ENCODE assay signal across 9 mouse cellular contexts in the genomic region with DNA sequence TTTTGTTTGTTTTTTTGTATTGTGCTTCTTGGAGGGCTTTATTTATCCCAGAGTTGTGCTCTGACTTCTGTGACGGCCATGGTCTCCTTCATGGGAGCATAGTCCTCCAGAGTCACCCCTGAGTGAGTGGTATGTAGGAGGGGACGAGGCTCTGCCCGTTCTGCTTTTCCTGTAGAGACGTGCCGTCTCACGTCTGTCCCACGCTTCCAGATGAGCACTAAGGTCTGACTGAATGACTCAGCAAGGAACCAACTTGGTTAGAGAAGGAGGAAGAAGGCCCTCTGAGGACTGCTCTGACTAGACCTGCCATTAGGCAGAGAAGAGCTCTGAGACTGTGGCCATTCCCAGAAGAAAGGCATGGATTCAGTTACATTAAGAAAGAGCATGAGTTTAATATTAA.
DNase-seq lines count a peak whose midpoint lies in the region; ATAC-seq and TF ChIP-seq lines count a peak whose summit lies in the region.
"Had no signal": no experiment of that assay in that cellular context is flagged by ENCODE, and none has a peak within 500 bp of the region (broad histone marks: within the 10 kb centered on the region; RNA-seq: fewer than 3 reads in every experiment).

No protein-coding gene starts in this region.

- H3K27me3 ChIP-seq in heart, adult 2 months (ENCODE audit: control insufficient read depth, insufficient read depth, low read length): no peaks in the 10 kb centered on the region
- H3K27me3 ChIP-seq in heart, embryonic 12.5 days (replicated peaks): no peaks in the 10 kb centered on the region
- H3K27me3 ChIP-seq in stomach, embryonic 15.5 days (replicated peaks): no peaks in the 10 kb centered on the region
- no peaks in the 10 kb centered on the region for H3K27me3 ChIP-seq in stomach, postnatal 0 days (ENCODE audit: control insufficient read depth, insufficient read depth, low read length)
- no peaks in the 10 kb centered on the region for H3K27me3 ChIP-seq in liver, embryonic 11.5 days (replicated peaks; ENCODE audit: control insufficient read depth, insufficient read depth, low read length)
- H3K27me3 ChIP-seq in intestine, embryonic 16.5 days (replicated peaks; ENCODE audit: control insufficient read depth, insufficient read depth, low read length): no peaks in the 10 kb centered on the region

- no peak overlapping the region for H3K4me2 ChIP-seq in heart, embryonic 12.5 days
- no peak overlapping the region for H3K4me2 ChIP-seq in stomach, embryonic 15.5 days
- H3K4me2 ChIP-seq in stomach, postnatal 0 days (replicated peaks; ENCODE audit: low read depth): no peak overlapping the region
- H3K4me2 ChIP-seq in liver, embryonic 11.5 days: no peak overlapping the region
- no peak overlapping the region for H3K4me2 ChIP-seq in intestine, embryonic 16.5 days (ENCODE audit: low read depth, low read length)

- no peak overlapping the region for H3K9ac ChIP-seq in heart, adult 2 months (ENCODE audit: low read depth, low read length)
- no peak overlapping the region for H3K9ac ChIP-seq in heart, embryonic 12.5 days
- no peak overlapping the region for H3K9ac ChIP-seq in stomach, embryonic 15.5 days
- no peak overlapping the region for H3K9ac ChIP-seq in stomach, postnatal 0 days (ENCODE audit: low read length)
- no peak overlapping the region for H3K9ac ChIP-seq in liver, embryonic 11.5 days (ENCODE audit: low read depth, low read length)
- no peak overlapping the region for H3K9ac ChIP-seq in intestine, embryonic 16.5 days (ENCODE audit: low read depth, low read length)

- H3K36me3 ChIP-seq in heart, adult 2 months (ENCODE audit: control insufficient read depth, insufficient read depth, low read length): peaks cover 17% of the 10 kb centered on the region
- peaks cover 14% of the 10 kb centered on the region for H3K36me3 ChIP-seq in heart, embryonic 12.5 days
- H3K36me3 ChIP-seq in stomach, embryonic 15.5 days: no peaks in the 10 kb centered on the region
- 0 out of 2 replicates have a peak, but pooled peaks cover 3% of the 10 kb centered on the region for H3K36me3 ChIP-seq in stomach, postnatal 0 days (ENCODE audit: control insufficient read depth, insufficient read depth, low read length)
- no peaks in the 10 kb centered on the region for H3K36me3 ChIP-seq in liver, embryonic 11.5 days (ENCODE audit: control insufficient read depth, insufficient read depth, low read length)
- H3K36me3 ChIP-seq in intestine, embryonic 16.5 days (ENCODE audit: control insufficient read depth, insufficient read depth, low read length): no peaks in the 10 kb centered on the region

- peaks cover 23% of the 10 kb centered on the region for H3K4me1 ChIP-seq in heart, adult 2 months (ENCODE audit: control insufficient read depth, insufficient read depth, low read length)
- H3K4me1 ChIP-seq in heart, embryonic 12.5 days (replicated peaks): peaks cover 42% of the 10 kb centered on the region
- peaks cover 13% of the 10 kb centered on the region for H3K4me1 ChIP-seq in stomach, embryonic 15.5 days
- H3K4me1 ChIP-seq in stomach, postnatal 0 days (replicated peaks; ENCODE audit: control insufficient read depth, insufficient read depth): no peaks in the 10 kb centered on the region
- peaks cover 24% of the 10 kb centered on the region for H3K4me1 ChIP-seq in liver, embryonic 11.5 days (replicated peaks; ENCODE audit: control insufficient read depth, insufficient read depth, low read length)
- peaks cover 26% of the 10 kb centered on the region for H3K4me1 ChIP-seq in intestine, embryonic 16.5 days (ENCODE audit: control insufficient read depth, insufficient read depth, low read length)

- ATAC-seq in heart, embryonic 12.5 days (ENCODE audit: insufficient number of reproducible peaks, low FRiP score): no peak
- ATAC-seq in stomach, embryonic 15.5 days (ENCODE audit: insufficient read depth, low FRiP score, low read depth): no peak
- no peak for ATAC-seq in stomach, postnatal 0 days (ENCODE audit: low FRiP score, low TSS enrichment)
- peak; percentile 51; the same call in 1 of the 2 replicates for ATAC-seq in liver, embryonic 11.5 days (replicated peaks; ENCODE audit: low FRiP score)
- no peak for ATAC-seq in intestine, embryonic 16.5 days
- ATAC-seq: CD4-positive, CD25-positive, alpha-beta regulatory T cell, adult 4 months had no signal

- TF ChIP-seq POLR2A in heart, adult 2 months (IDR thresholded peaks at IDR 0.05; ENCODE audit: insufficient read depth, low read depth, low read length): no peak

- peak overlapping the region; percentile 9; the same call in 1 of the 2 replicates for H3K27ac ChIP-seq in heart, adult 2 months
- H3K27ac ChIP-seq in heart, embryonic 12.5 days (ENCODE audit: poor library complexity, severe bottlenecking): no peak overlapping the region
- peak overlapping the region; percentile 31; the same call in 1 of the 2 replicates for H3K27ac ChIP-seq in stomach, embryonic 15.5 days
- H3K27ac ChIP-seq in stomach, postnatal 0 days (replicated peaks): no peak overlapping the region
- no peak overlapping the region for H3K27ac ChIP-seq in liver, embryonic 11.5 days (ENCODE audit: low read depth, low read length)
- no peak overlapping the region for H3K27ac ChIP-seq in intestine, embryonic 16.5 days (ENCODE audit: low read length)

- no peak overlapping the region for H3K4me3 ChIP-seq in heart, adult 2 months
- no peak overlapping the region for H3K4me3 ChIP-seq in heart, embryonic 12.5 days
- H3K4me3 ChIP-seq in stomach, embryonic 15.5 days (replicated peaks): no peak overlapping the region
- H3K4me3 ChIP-seq in stomach, postnatal 0 days (ENCODE audit: low read depth, low read length): no peak overlapping the region
- H3K4me3 ChIP-seq in liver, embryonic 11.5 days (ENCODE audit: low read depth, low read length): no peak overlapping the region
- no peak overlapping the region for H3K4me3 ChIP-seq in intestine, embryonic 16.5 days (ENCODE audit: low read length)

- no peak for TF ChIP-seq EP300 in heart, adult 2 months (IDR thresholded peaks at IDR 0.05; ENCODE audit: insufficient read depth, low read depth, low read length)
- TF ChIP-seq EP300 in stomach, postnatal 0 days (optimal IDR thresholded peaks at IDR 0.05): no peak

- H3K79me2 ChIP-seq in heart, adult 2 months (replicated peaks; ENCODE audit: control insufficient read depth, insufficient read depth, low read length): peaks cover 7% of the 10 kb centered on the region

- no peak for TF ChIP-seq CTCF in heart, adult 2 months (IDR thresholded peaks at IDR 0.05)
- TF ChIP-seq CTCF in stomach, postnatal 0 days (IDR thresholded peaks at IDR 0.05; ENCODE audit: low read depth): no peak

- DNase-seq in heart, adult 2 months: no peak
- DNase-seq in stomach, postnatal 0 days (ENCODE audit: low spot score): no peak
- DNase-seq in liver, embryonic 11.5 days (ENCODE audit: low spot score): no peak
- no peak for DNase-seq in left cerebral cortex, postnatal 36 days (ENCODE audit: low spot score in 2 of 2)
- no peak for DNase-seq in thymus, postnatal 4 days

- 23% methylated on average over 7 of the region's 7 CpGs for WGBS in heart, adult 2 months
- WGBS in heart, embryonic 12.5 days: 36% methylated on average over 7 of the region's 7 CpGs
- WGBS in stomach, embryonic 15.5 days: 56% methylated on average over 7 of the region's 7 CpGs
- 55% methylated on average over 7 of the region's 7 CpGs for WGBS in stomach, postnatal 0 days
- 37% methylated on average over 7 of the region's 7 CpGs for WGBS in liver, embryonic 11.5 days
- whole genome bisulfite sequencing in intestine, embryonic 16.5 days: 68% methylated on average over 7 of the region's 7 CpGs

- no peaks in the 10 kb centered on the region for H3K9me3 ChIP-seq in heart, embryonic 12.5 days (replicated peaks)
- H3K9me3 ChIP-seq in stomach, embryonic 15.5 days: no peaks in the 10 kb centered on the region
- H3K9me3 ChIP-seq in stomach, postnatal 0 days (ENCODE audit: control insufficient read depth, low read length): no peaks in the 10 kb centered on the region
- no peaks in the 10 kb centered on the region for H3K9me3 ChIP-seq in liver, embryonic 11.5 days (ENCODE audit: control insufficient read depth, low read length)
- no peaks in the 10 kb centered on the region for H3K9me3 ChIP-seq in intestine, embryonic 16.5 days (ENCODE audit: control insufficient read depth, low read length)

- intact Hi-C loops in heart, adult 2 months (cut with DNase I): no loop called here
- intact Hi-C loops in left cerebral cortex, postnatal 36 days (cut with DNase I): no loop called here

Comparison
In these comparisons a context has a peak if more than half of its experiments do, and no peak if none do; other contexts are left out.
1. H3K27ac ChIP-seq: peak in heart, adult 2 months (single experiment) and stomach, embryonic 15.5 days (single experiment); none in heart, embryonic 12.5 days (single experiment), stomach, postnatal 0 days (single experiment), liver, embryonic 11.5 days (single experiment) and intestine, embryonic 16.5 days (single experiment).